Mouse (Mus musculus) NIH3T3 (cell line): ENCODE measurements around the gene Gm10721.
"Not testable (repeated sequence)": the region's sequence is repeated elsewhere in the genome, so short reads cannot be mapped to it uniquely, and the experiment has no call there.

ENCODE experiments used
- DNase-seq: peaks from one replicate; pipeline ENCODE4 v3.0.0-alpha.2; 2012; ENCODE audit warnings: low read depth

Gene Gm10721

GRCm38 (mm10) chr9:3025653-3026052, 12.7 kb downstream of the Gm10721 start:
- DNase-seq = not testable (repeated sequence)

DNA sequence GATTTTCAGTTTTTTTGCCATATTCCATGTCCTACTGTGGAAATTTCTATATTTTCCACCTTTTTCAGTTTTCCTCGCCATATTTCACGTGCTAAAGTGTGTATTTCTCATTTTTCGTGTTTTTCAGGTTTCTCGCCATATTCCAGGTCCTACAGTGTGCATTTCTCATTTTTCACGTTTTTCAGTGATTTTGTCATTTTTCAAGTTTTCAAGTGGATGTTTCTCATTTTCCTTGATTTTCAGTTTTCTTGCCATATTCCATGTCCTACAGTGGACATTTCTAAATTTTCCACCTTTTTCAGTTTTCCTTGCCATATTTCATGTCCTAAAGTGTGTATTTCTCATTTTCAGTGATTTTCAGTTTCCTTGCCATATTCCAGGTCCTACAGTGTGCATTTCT, 13.2 kb downstream of the Gm10721 start:
- not testable (repeated sequence) for DNase-seq

- DNase-seq = not testable (repeated sequence)
These were observed 13.8 kb downstream of the Gm10721 start for GRCm38 (mm10) chr9:3026741-3027140.

DNA sequence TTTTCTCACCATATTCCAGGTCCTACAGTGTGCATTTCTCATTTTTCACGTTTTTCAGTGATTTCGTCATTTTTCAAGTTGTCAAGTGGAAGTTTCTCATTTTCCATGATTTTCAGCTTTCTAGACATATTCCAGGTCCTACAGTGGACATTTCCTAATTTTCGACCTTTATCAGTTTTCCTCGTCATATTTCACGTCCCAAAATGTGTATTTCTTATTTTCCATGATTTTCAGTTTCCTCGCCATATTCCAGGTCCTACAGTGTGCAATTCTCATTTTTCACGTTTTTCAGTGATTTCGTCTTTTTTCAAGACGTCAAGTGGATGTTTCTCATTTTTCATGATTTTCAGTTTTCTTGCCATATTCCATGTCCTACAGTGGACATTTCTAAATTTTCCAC, 14.3 kb downstream of the Gm10721 start:
- DNase-seq = peak; percentile 60

DNA sequence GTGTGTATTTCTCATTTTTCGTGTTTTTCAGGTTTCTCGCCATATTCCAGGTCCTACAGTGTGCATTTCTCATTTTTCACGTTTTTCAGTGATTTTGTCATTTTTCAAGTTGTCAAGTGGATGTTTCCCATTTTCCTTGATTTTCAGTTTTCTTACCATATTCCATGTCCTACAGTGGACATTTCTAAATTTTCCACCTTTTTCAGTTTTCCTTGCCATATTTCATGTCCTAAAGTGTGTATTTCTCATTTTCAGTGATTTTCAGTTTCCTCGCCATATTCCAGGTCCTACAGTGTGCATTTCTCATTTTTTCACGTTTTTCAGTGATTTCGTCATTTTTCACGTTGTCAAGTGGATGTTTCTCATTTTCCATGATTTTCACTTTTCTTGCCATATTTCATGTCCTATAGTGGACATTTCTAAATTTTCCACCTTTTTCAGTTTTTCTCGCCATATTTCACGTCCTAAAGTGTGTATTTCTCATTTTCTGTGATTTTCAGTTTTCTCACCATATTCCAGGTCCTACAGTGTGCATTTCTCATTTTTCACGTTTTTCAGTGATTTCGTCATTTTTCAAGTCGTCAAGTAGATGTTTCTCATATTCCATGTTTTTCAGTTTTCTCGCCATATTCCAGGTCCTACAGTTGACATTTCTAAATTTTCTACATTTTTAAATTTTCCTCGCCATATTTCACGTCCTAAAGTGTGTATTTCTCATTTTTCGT, 16.5 kb downstream of the Gm10721 start:
- DNase-seq = not testable (repeated sequence)

DNA sequence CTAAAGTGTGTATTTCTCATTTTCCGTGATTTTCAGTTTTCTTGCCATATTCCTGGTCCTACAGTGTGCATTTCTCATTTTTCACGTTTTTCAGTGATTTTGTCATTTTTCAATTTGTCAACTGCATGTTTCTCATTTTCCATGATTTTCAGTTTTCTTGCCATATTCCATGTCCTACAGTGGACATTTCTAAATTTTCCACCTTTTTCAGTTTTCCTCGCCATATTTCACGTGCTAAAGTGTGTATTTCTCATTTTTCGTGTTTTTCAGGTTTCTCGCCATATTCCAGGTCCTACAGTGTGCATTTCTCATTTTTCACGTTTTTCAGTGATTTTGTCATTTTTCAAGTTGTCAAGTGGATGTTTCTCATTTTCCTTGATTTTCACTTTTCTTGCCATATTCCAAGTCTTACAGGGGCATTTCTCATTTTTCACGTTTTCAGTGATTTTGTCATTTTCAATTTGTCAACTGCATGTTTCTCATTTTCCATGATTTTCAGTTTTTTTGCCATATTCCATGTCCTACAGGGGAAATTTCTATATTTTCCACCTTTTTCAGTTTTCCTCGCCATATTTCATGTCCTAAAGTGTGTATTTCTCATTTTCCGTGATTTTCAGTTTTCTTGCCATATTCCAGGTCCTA, 17.9 kb downstream of the Gm10721 start:
- peak; percentile 82 for DNase-seq

DNA sequence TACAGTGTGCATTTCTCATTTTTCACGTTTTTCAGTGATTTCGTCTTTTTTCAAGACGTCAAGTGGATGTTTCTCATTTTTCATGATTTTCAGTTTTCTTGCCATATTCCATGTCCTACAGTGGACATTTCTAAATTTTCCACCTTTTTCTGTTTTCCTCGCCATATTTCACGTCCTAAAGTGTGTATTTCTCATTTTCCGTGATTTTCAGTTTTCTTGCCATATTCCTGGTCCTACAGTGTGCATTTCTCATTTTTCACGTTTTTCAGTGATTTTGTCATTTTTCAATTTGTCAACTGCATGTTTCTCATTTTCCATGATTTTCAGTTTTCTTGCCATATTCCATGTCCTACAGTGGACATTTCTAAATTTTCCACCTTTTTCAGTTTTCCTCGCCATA, 21.4 kb downstream of the Gm10721 start, which contains the start of gene Gm17535:
Gene Gm17535 (plus strand): TSS at position 301 of the 400 bp plus-strand sequence.
- not testable (repeated sequence) for DNase-seq

DNA sequence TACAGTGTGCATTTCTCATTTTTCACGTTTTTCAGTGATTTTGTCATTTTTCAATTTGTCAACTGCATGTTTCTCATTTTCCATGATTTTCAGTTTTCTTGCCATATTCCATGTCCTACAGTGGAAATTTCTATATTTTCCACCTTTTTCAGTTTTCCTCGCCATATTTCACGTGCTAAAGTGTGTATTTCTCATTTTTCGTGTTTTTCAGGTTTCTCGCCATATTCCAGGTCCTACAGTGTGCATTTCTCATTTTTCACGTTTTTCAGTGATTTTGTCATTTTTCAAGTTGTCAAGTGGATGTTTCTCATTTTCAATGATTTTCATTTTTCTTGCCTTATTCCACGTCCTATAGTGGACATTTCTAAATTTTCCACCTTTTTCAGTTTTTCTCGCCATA, 23.6 kb downstream of the Gm10721 start, which contains the start of gene Gm10715:
Gene Gm10715 (plus strand): TSS at position 301 of the 400 bp plus-strand sequence.
- DNase-seq = not testable (repeated sequence)

- not testable (repeated sequence) for DNase-seq
These were observed 25.2 kb downstream of the Gm10721 start for GRCm38 (mm10) chr9:3038161-3038560.
